Mouse (Mus musculus): Measurements from ENCODE around the gene Ifitm3. TPM values are rescaled to one million over a fixed set of nuclear protein-coding genes. Genes with fewer than 3 reads are reported as not detected.
"Not testable (repeated sequence)": the region's sequence is repeated elsewhere in the genome, so short reads cannot be mapped to it uniquely, and the experiment has no call there.

Gene Ifitm3
- polyA plus RNA-seq, 1 experiment from 2014 or later = 166 TPM

GRCm38 (mm10) chr7:140971479-140972171 lies 38.9 kb downstream of the Ifitm3 start:
- peaks cover 10% of the 10 kb centered on the region; the same call in 1 of the 2 replicates for H3K4me1 ChIP-seq (ENCODE audit: control insufficient read depth, insufficient read depth, low read length)
- no peak for ATAC-seq (ENCODE audit: low FRiP score, low TSS enrichment)
- no peak overlapping the region for H3K4me3 ChIP-seq (ENCODE audit: low read length)
- H3K27ac ChIP-seq (ENCODE audit: low read depth, low read length) = peak overlapping the region; percentile 17; the same call in 1 of the 2 replicates
- H3K36me3 ChIP-seq (ENCODE audit: control insufficient read depth, insufficient read depth, low read length) = no peaks in the 10 kb centered on the region
- no peaks in the 10 kb centered on the region for H3K27me3 ChIP-seq (ENCODE audit: control insufficient read depth, insufficient read depth, low read length)
- no peaks in the 10 kb centered on the region for H3K9me3 ChIP-seq (ENCODE audit: control insufficient read depth, low read length)
- H3K9ac ChIP-seq (ENCODE audit: low read depth, low read length) = no peak overlapping the region
- WGBS = 64% methylated on average over 8 of the region's 8 CpGs
- no peak overlapping the region for H3K4me2 ChIP-seq (replicated peaks; ENCODE audit: low read depth, low read length)

DNA sequence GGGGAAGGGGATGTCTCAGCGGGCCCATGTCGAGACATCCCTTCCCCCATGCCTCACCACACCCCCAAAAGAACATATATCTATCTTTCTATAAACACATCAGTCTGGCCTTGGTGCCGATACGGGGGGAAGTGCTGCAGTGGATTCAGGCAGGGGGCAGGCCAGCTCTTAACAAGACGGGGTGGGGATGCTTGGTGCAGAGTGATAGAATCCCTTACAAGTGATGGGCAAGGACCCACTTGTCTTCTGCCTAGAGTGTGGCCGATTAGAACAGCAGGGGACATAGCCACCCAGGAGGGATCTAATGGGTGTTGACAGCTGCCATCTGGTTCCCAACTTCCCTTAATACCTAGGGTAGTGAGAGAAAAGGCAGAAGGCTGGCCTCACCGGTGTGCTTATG lies 39.6 kb downstream of the Ifitm3 start:
- Histone ChIP-seq H3K4me1 (ENCODE audit: control insufficient read depth, insufficient read depth, low read length) (peaks cover 10% of the 10 kb centered on the region; the same call in 1 of the 2 replicates), H3K27me3 (ENCODE audit: control insufficient read depth, insufficient read depth, low read length) (no peaks in the 10 kb centered on the region), H3K27ac (ENCODE audit: low read depth, low read length) (peak overlapping the region; percentile 17; the same call in 1 of the 2 replicates), H3K4me3 (ENCODE audit: low read length) (no peak overlapping the region), H3K9ac (ENCODE audit: low read depth, low read length) (no peak overlapping the region), H3K36me3 (ENCODE audit: control insufficient read depth, insufficient read depth, low read length) (no peaks in the 10 kb centered on the region), H3K4me2 (replicated peaks; ENCODE audit: low read depth, low read length) (no peak overlapping the region), H3K9me3 (ENCODE audit: control insufficient read depth, low read length) (no peaks in the 10 kb centered on the region)
- 53% methylated on average over 7 of the region's 7 CpGs for WGBS
- no peak for ATAC-seq (ENCODE audit: low FRiP score, low TSS enrichment)

DNA sequence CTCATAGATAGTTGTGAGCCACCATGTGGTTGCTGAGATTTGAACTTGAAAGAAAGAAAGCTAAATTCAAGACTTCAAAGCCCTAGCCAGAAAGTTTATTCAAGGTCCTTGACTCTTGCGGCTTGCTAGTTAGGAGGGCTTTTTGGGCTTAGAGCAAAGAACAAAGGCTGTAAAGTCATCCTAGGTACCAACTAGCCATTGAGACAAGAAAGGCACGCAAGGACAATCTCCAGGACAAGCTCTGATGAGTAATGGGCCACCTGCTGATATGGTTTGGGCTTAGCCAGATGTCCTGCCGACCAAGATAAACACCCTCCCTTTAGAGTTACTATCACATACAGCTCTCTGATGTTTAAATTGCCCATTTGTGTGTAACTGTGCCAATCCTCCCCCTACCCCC lies 41.9 kb downstream of the Ifitm3 start:
- 0 out of 2 replicates have a peak overlapping the region, but pooled peaks have one; percentile 4 for H3K4me2 ChIP-seq (replicated peaks; ENCODE audit: low read depth, low read length)
- H3K9ac ChIP-seq (ENCODE audit: low read depth, low read length); H3K4me1 ChIP-seq (ENCODE audit: control insufficient read depth, insufficient read depth, low read length); H3K27me3 ChIP-seq (ENCODE audit: control insufficient read depth, insufficient read depth, low read length); H3K4me3 ChIP-seq (ENCODE audit: low read length); H3K9me3 ChIP-seq (ENCODE audit: control insufficient read depth, low read length); H3K36me3 ChIP-seq (ENCODE audit: control insufficient read depth, insufficient read depth, low read length); ATAC-seq (ENCODE audit: low FRiP score, low TSS enrichment); H3K27ac ChIP-seq (ENCODE audit: low read depth, low read length): not testable (repeated sequence)
- 12% methylated on average over 3 of the region's 3 CpGs for WGBS

DNA sequence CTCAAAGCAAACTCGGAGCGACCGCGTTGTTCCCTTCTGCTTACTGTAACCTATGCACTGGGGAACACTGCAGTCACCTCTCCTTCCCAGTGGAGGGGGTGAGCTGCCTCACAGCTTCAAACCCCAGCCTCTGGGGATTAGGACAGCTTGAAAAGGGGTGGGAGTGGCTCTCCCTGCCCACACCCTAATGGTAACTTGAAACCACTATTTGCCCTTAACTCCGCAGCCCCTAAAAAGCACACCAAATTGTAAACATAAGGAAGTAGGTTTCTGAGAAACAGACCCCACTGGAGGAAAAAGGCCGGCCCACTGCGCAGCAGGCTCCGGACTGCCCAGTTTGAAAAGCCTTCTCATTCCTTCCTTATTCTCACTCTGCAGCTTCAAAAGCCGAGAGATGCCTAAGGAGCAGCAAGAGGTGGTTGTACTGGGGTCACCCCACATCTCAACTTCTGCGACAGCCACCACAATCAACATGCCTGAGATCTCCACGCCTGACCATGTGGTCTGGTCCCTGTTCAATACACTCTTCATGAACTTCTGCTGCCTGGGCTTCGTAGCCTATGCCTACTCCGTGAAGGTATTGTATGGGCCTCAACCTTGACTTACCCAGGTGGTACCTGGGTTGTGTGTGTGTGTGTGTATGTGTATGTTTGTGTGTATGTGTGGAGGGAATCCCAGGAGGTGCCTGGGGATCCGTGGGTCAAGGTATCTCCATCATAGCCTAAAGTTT lies 42.5 kb downstream of the Ifitm3 start:
- no peak overlapping the region for H3K9ac ChIP-seq (ENCODE audit: low read depth, low read length)
- ATAC-seq (ENCODE audit: low FRiP score, low TSS enrichment) = peak; percentile 77
- no peak overlapping the region for H3K27ac ChIP-seq (ENCODE audit: low read depth, low read length)
- H3K4me2 ChIP-seq (replicated peaks; ENCODE audit: low read depth, low read length) = peak overlapping the region; percentile 16
- 6% methylated on average over 14 of the region's 14 CpGs for WGBS
- no peak overlapping the region for H3K4me3 ChIP-seq (ENCODE audit: low read length)
- no peaks in the 10 kb centered on the region for H3K4me1 ChIP-seq (ENCODE audit: control insufficient read depth, insufficient read depth, low read length)
- H3K9me3 ChIP-seq (ENCODE audit: control insufficient read depth, low read length) = no peaks in the 10 kb centered on the region
- H3K27me3 ChIP-seq (ENCODE audit: control insufficient read depth, insufficient read depth, low read length) = no peaks in the 10 kb centered on the region
- no peaks in the 10 kb centered on the region for H3K36me3 ChIP-seq (ENCODE audit: control insufficient read depth, insufficient read depth, low read length)

DNA sequence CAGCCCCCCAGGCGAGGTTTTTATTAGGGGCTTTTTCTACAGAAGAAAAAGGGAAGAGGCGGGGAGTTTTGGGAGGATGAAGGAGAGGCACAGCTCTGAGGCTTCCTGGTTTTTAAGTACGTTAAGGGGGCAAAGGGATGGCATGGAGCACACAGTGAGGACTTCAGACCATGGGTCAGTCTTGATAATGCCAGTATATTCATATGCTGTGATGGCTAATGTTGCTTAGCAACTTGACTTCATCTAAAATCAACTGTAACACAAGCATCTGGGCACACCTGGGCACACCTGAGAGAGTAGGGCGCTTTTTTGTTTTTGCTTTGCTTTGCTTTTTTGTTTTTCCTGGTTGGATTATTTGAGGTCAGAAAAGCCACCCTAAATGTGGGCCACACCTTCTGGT lies 43.6 kb downstream of the Ifitm3 start, which contains the start of gene Ifitm1:
TSS of gene Ifitm1 (plus strand) at position 301 of the 400 bp plus-strand sequence.
- Histone ChIP-seq H3K4me2 (replicated peaks; ENCODE audit: low read depth, low read length) (peak within 1 kb of the TSS; percentile 16), H3K4me3 (ENCODE audit: low read length) (no peak within 1 kb of the TSS), H3K9ac (ENCODE audit: low read depth, low read length) (no peak within 1 kb of the TSS)

DNA sequence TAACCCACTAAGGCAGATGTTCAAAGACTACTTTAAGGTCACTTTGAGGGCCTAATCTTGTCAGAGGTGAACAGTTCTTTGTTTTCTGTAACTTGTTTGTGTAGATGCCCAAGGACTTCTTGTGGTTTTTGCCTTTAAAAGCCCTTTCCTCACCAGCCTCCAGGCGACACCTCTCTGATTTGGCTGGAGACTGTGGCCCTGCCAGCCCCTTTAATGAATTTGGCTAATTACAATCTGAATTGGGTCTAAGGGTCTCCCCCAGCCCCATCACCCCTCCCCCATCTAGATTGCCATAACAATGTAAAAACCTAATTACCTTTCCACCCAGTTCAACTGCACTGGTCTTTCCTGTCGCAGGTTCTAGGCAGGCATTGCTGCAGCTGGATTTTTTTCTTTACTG lies 47.8 kb downstream of the Ifitm3 start:
- Histone ChIP-seq H3K9ac (ENCODE audit: low read depth, low read length) (no peak overlapping the region), H3K4me3 (ENCODE audit: low read length) (no peak overlapping the region), H3K36me3 (ENCODE audit: control insufficient read depth, insufficient read depth, low read length) (no peaks in the 10 kb centered on the region), H3K27me3 (ENCODE audit: control insufficient read depth, insufficient read depth, low read length) (no peaks in the 10 kb centered on the region), H3K4me2 (replicated peaks; ENCODE audit: low read depth, low read length) (no peak overlapping the region), H3K27ac (ENCODE audit: low read depth, low read length) (no peak overlapping the region), H3K4me1 (ENCODE audit: control insufficient read depth, insufficient read depth, low read length) (no peaks in the 10 kb centered on the region; the same call in 1 of the 2 replicates), H3K9me3 (ENCODE audit: control insufficient read depth, low read length) (no peaks in the 10 kb centered on the region)
- ATAC-seq (ENCODE audit: low FRiP score, low TSS enrichment) = no peak
- WGBS = 58% methylated on average over 2 of the region's 2 CpGs

More for the DNA sequence above, 43.6 kb downstream of the Ifitm3 start, which contains the start of gene Ifitm1:
- H3K27me3 ChIP-seq (ENCODE audit: control insufficient read depth, insufficient read depth, low read length) = no peaks in the 10 kb centered on the region
- WGBS = 85% methylated on average over 4 of the region's 4 CpGs
- no peaks in the 10 kb centered on the region for H3K9me3 ChIP-seq (ENCODE audit: control insufficient read depth, low read length)
- H3K27ac ChIP-seq (ENCODE audit: low read depth, low read length) = no peak within 1 kb of the TSS
- ATAC-seq (ENCODE audit: low FRiP score, low TSS enrichment) = no peak
- H3K36me3 ChIP-seq (ENCODE audit: control insufficient read depth, insufficient read depth, low read length) = no peaks in the 10 kb centered on the region
- no peaks in the 10 kb centered on the region for H3K4me1 ChIP-seq (ENCODE audit: control insufficient read depth, insufficient read depth, low read length)

DNA sequence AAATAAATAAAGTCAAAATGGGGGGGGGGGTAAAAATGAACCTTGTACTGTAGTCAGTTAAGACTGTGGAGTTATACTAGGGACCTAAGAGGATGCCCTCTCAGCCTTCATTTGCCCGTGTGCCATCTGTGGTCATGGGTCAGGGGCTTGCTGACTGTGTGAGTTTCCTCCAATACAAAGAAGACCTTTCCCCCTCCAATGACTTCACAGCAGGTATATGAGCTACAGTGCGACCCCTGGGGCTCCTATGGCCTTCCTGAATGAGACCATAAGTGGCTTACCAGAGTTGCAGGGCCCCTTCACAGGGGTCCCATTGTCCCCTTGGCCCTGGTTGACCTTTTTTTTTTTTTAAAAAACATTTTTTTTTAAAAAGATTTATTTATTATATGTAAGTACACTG lies 49.2 kb downstream of the Ifitm3 start:
- WGBS = 65% methylated on average over 2 of the region's 2 CpGs

DNA sequence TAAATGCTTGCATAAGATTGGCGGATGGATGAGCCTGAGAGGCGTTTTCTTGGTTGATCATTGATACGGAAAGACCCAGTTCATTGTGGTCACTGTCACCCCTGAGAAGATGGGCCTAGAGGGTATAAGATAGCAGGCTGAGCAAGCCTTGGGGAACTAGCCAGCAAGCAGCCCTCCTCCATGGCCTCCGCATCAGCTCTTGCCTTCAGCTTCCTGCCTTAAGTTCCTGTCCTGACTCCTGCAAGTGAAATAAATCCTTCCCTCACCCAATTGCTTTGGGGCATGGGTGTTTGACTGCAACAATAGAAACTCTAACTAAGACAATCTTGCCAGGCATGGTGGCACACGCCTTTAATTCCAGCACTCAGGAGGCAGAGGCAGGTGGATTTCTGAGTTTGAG lies 50.5 kb downstream of the Ifitm3 start:
- peaks cover 6% of the 10 kb centered on the region; the same call in 1 of the 2 replicates for H3K4me1 ChIP-seq (ENCODE audit: control insufficient read depth, insufficient read depth, low read length)
- H3K4me2 ChIP-seq (replicated peaks; ENCODE audit: low read depth, low read length) = no peak overlapping the region
- H3K4me3 ChIP-seq (ENCODE audit: low read length) = no peak overlapping the region
- no peak overlapping the region for H3K9ac ChIP-seq (ENCODE audit: low read depth, low read length)
- no peak overlapping the region for H3K27ac ChIP-seq (ENCODE audit: low read depth, low read length)
- no peaks in the 10 kb centered on the region for H3K36me3 ChIP-seq (ENCODE audit: control insufficient read depth, insufficient read depth, low read length)
- H3K9me3 ChIP-seq (ENCODE audit: control insufficient read depth, low read length) = no peaks in the 10 kb centered on the region
- no peak for ATAC-seq (ENCODE audit: low FRiP score, low TSS enrichment)
- H3K27me3 ChIP-seq (ENCODE audit: control insufficient read depth, insufficient read depth, low read length) = no peaks in the 10 kb centered on the region
- WGBS = 82% methylated on average over 5 of the region's 5 CpGs

More for the DNA sequence above, 49.2 kb downstream of the Ifitm3 start:
- no peaks in the 10 kb centered on the region for H3K36me3 ChIP-seq (ENCODE audit: control insufficient read depth, insufficient read depth, low read length)
- H3K9me3 ChIP-seq (ENCODE audit: control insufficient read depth, low read length) = no peaks in the 10 kb centered on the region
- H3K4me1 ChIP-seq (ENCODE audit: control insufficient read depth, insufficient read depth, low read length) = peaks cover 2% of the 10 kb centered on the region; the same call in 1 of the 2 replicates
- H3K27ac ChIP-seq (ENCODE audit: low read depth, low read length) = no peak overlapping the region
- H3K4me3 ChIP-seq (ENCODE audit: low read length) = no peak overlapping the region
- no peak overlapping the region for H3K4me2 ChIP-seq (replicated peaks; ENCODE audit: low read depth, low read length)
- no peak overlapping the region for H3K9ac ChIP-seq (ENCODE audit: low read depth, low read length)
- H3K27me3 ChIP-seq (ENCODE audit: control insufficient read depth, insufficient read depth, low read length) = no peaks in the 10 kb centered on the region
- ATAC-seq (ENCODE audit: low FRiP score, low TSS enrichment) = no peak

Data from kidney, embryonic 14.5 days (tissue).